Mouse (Mus musculus) kidney, postnatal 0 days (tissue): ENCODE measurements at regions not wholly inside any gene's neighbourhood (a gene's known extent, or its start where the extent isn't known, plus 50 kb on each side); places are given as distances from the start of the nearest gene placed in this dataset.

Experiments used
- ATAC-seq: fragments of 200-750 bp; cut with Nextera tagmentation; replicated peaks from 2 replicates; pipeline ENCODE4 v1.8.0; 2017; ENCODE audit warnings: low read depth, moderate number of reproducible peaks, moderate TSS enrichment, moderate library complexity; ENCODE audit not compliant: low FRiP score
- DNase-seq: peaks from one replicate; pipeline ENCODE4 v3.0.0-alpha.2; 2016; ENCODE audit warnings: low spot score
- H3K27ac ChIP-seq: fragments of 300-500 bp; sonication (generic); 2 replicates; pipeline ENCODE4 v1.5.1; 2014; ENCODE audit warnings: mild to moderate bottlenecking
- H3K27me3 ChIP-seq: fragments of 300-500 bp; sonication (generic); 2 replicates; pipeline ENCODE4 v1.6.1; 2014; ENCODE audit warnings: low read length, mixed read lengths; ENCODE audit not compliant: insufficient read depth
- H3K36me3 ChIP-seq: fragments of 300-500 bp; sonication (generic); 2 replicates; pipeline ENCODE4 v1.6.1; 2014; ENCODE audit warnings: low read length, mixed read lengths; ENCODE audit not compliant: insufficient read depth
- H3K4me1 ChIP-seq: fragments of 300-500 bp; sonication (generic); replicated peaks from 2 replicates; pipeline ENCODE4 v1.6.1; 2014; ENCODE audit warnings: antibody characterized with exemption, low read length, mixed read lengths; ENCODE audit not compliant: insufficient read depth
- H3K4me2 ChIP-seq: fragments of 300-500 bp; sonication (generic); 2 replicates; pipeline ENCODE4 v1.6.1; 2014; ENCODE audit warnings: mild to moderate bottlenecking, low read length, moderate library complexity, mixed read lengths
- H3K4me3 ChIP-seq: fragments of 300-500 bp; sonication (generic); replicated peaks from 2 replicates; pipeline ENCODE4 v1.5.1; 2014; ENCODE audit warnings: low read depth, low read length
- H3K9ac ChIP-seq: fragments of 300-500 bp; sonication (generic); 2 replicates; pipeline ENCODE4 v1.6.1; 2014; ENCODE audit warnings: low read depth, low read length
- H3K9me3 ChIP-seq: fragments of 300-500 bp; sonication (generic); replicated peaks from 2 replicates; pipeline ENCODE4 v1.6.1; 2016; ENCODE audit warnings: low read length, inconsistent platforms, mixed read lengths
- CTCF ChIP-seq: IDR thresholded peaks from 2 replicates; pipeline ENCODE4 v1.5.1; 2016; ENCODE audit warnings: antibody characterized with exemption, low read depth, mild to moderate bottlenecking, moderate library complexity
- WGBS: fragments of 180-500 bp; shearing (Covaris S2); extraction: QIAGEN DNeasy Blood & Tissue Kit; methylation state at CpG from one replicate; pipeline ENCODE4 v1.1.7; 2014; 5-methylcytosine and 5-hydroxymethylcytosine counted together

GRCm38 (mm10) chr10:66914288-66914975 lies 181.5 kb upstream of the Jmjd1c start:
- Histone ChIP-seq H3K27me3 (no peaks in the 10 kb centered on the region), H3K9ac (no peak overlapping the region), H3K4me2 (no peak overlapping the region), H3K4me1 (0 out of 2 replicates have a peak, but pooled peaks cover 17% of the 10 kb centered on the region), H3K4me3 (no peak overlapping the region), H3K27ac (peak overlapping the region; percentile 60), H3K36me3 (no peaks in the 10 kb centered on the region), H3K9me3 (no peaks in the 10 kb centered on the region)
- TF ChIP-seq CTCF, result no peak
- WGBS, result 43% methylated on average over 12 of the region's 12 CpGs
- no peak for DNase-seq
- ATAC-seq, result 0 out of 2 replicates have a peak, but pooled peaks have one; percentile 45

- Histone ChIP-seq H3K36me3 (no peaks in the 10 kb centered on the region), H3K4me2 (no peak overlapping the region), H3K9me3 (no peaks in the 10 kb centered on the region), H3K4me3 (no peak overlapping the region), H3K9ac (no peak overlapping the region), H3K27ac (no peak overlapping the region), H3K4me1 (0 out of 2 replicates have a peak, but pooled peaks cover 19% of the 10 kb centered on the region), H3K27me3 (no peaks in the 10 kb centered on the region)
- ATAC-seq, result no peak
- WGBS, result 67% methylated on average over 10 of the region's 10 CpGs
- no peak for DNase-seq
- TF ChIP-seq CTCF, result no peak
Observed at GRCm38 (mm10) chr10:66915801-66916200, 180.1 kb upstream of the Jmjd1c start.

- H3K36me3 ChIP-seq, result no peaks in the 10 kb centered on the region
- ATAC-seq, result no peak
- no peaks in the 10 kb centered on the region for H3K9me3 ChIP-seq
- no peak overlapping the region for H3K4me3 ChIP-seq
- no peak overlapping the region for H3K9ac ChIP-seq
- H3K27me3 ChIP-seq, result no peaks in the 10 kb centered on the region
- TF ChIP-seq CTCF, result no peak
- no peak for DNase-seq
- H3K4me2 ChIP-seq, result no peak overlapping the region
- WGBS, result 97% methylated on average over 2 of the region's 2 CpGs
- 0 out of 2 replicates have a peak, but pooled peaks cover 19% of the 10 kb centered on the region for H3K4me1 ChIP-seq
- no peak overlapping the region for H3K27ac ChIP-seq
Observed at GRCm38 (mm10) chr10:66917725-66918124, 178.2 kb upstream of the Jmjd1c start.

GRCm38 (mm10) chr10:66918713-66919112 lies 177.2 kb upstream of the Jmjd1c start:
- Histone ChIP-seq H3K9ac (no peak overlapping the region), H3K9me3 (no peaks in the 10 kb centered on the region), H3K27me3 (no peaks in the 10 kb centered on the region), H3K4me3 (no peak overlapping the region), H3K36me3 (no peaks in the 10 kb centered on the region), H3K27ac (no peak overlapping the region), H3K4me2 (no peak overlapping the region), H3K4me1 (0 out of 2 replicates have a peak, but pooled peaks cover 10% of the 10 kb centered on the region)
- DNase-seq (no peak), ATAC-seq (no peak)
- TF ChIP-seq CTCF, result no peak
- WGBS, result 60% methylated on average over 2 of the region's 2 CpGs

- DNase-seq (peak; percentile 91), ATAC-seq (peak; percentile 55)
- no peaks in the 10 kb centered on the region for H3K36me3 ChIP-seq
- 0 out of 2 replicates have a peak overlapping the region, but pooled peaks have one; percentile 0 for H3K9ac ChIP-seq
- H3K9me3 ChIP-seq, result no peaks in the 10 kb centered on the region
- H3K27ac ChIP-seq, result peak overlapping the region; percentile 91
- TF ChIP-seq CTCF, result peak; percentile 22; the same call in 1 of the 2 replicates
- 0 out of 2 replicates have a peak overlapping the region, but pooled peaks have one; percentile 13 for H3K4me3 ChIP-seq
- 0 out of 2 replicates have a peak, but pooled peaks cover 5% of the 10 kb centered on the region for H3K4me1 ChIP-seq
- peak overlapping the region; percentile 44 for H3K4me2 ChIP-seq
- 0% methylated on average over 14 of the region's 14 CpGs for WGBS
- no peaks in the 10 kb centered on the region for H3K27me3 ChIP-seq
Observed at GRCm38 (mm10) chr10:66919953-66920760, 175.8 kb upstream of the Jmjd1c start.
